In genomic region chr6:49209881-49210854, GRCm38 (mm10) we compare ENCODE assay signal across 7 mouse cellular contexts. TPM values are rescaled to one million over a fixed set of nuclear protein-coding genes. Genes with fewer than 3 reads are reported as not detected.
DNase-seq lines count a peak whose midpoint lies in the region; ATAC-seq and TF ChIP-seq lines count a peak whose summit lies in the region.

No protein-coding gene starts in this region.

- H3K4me2 ChIP-seq in hindbrain, embryonic 11.5 days (replicated peaks; ENCODE audit: low read depth, low read length): peak overlapping the region; percentile 32
- H3K4me2 ChIP-seq in limb, embryonic 14.5 days (replicated peaks; ENCODE audit: low read depth, low read length, severe bottlenecking): peak overlapping the region; percentile 41
- peak overlapping the region; percentile 35 for H3K4me2 ChIP-seq in neural tube, embryonic 15.5 days

- no peak for ATAC-seq in hindbrain, embryonic 11.5 days (ENCODE audit: low FRiP score)
- peak; percentile 38; the same call in 1 of the 2 replicates for ATAC-seq in limb, embryonic 14.5 days (ENCODE audit: low FRiP score, low read depth)
- no peak for ATAC-seq in neural tube, embryonic 15.5 days (ENCODE audit: low FRiP score)

- H3K27me3 ChIP-seq in hindbrain, embryonic 11.5 days (ENCODE audit: control insufficient read depth, insufficient read depth, low read length): no peaks in the 10 kb centered on the region
- H3K27me3 ChIP-seq in limb, embryonic 14.5 days (ENCODE audit: control insufficient read depth, insufficient read depth, low read length): no peaks in the 10 kb centered on the region
- H3K27me3 ChIP-seq in neural tube, embryonic 15.5 days (replicated peaks): no peaks in the 10 kb centered on the region

- H3K36me3 ChIP-seq in hindbrain, embryonic 11.5 days (ENCODE audit: control insufficient read depth, insufficient read depth, low read length): no peaks in the 10 kb centered on the region
- H3K36me3 ChIP-seq in limb, embryonic 14.5 days (ENCODE audit: control insufficient read depth, insufficient read depth, low read length): peaks cover 14% of the 10 kb centered on the region
- H3K36me3 ChIP-seq in neural tube, embryonic 15.5 days: no peaks in the 10 kb centered on the region

- TF ChIP-seq CTCF in brain, embryonic 14.5 days (IDR thresholded peaks at IDR 0.05; ENCODE audit: borderline replicate concordance, extremely low read depth, insufficient read depth, insufficient read length): no peak

- H3K9ac ChIP-seq in hindbrain, embryonic 11.5 days (ENCODE audit: low read depth, low read length): no peak overlapping the region
- no peak overlapping the region; the same call in 1 of the 2 replicates for H3K9ac ChIP-seq in limb, embryonic 14.5 days (ENCODE audit: low read depth, low read length, severe bottlenecking)
- no peak overlapping the region for H3K9ac ChIP-seq in neural tube, embryonic 15.5 days (replicated peaks)

- DNase-seq in ES-CJ7 (ENCODE audit: low read depth, low spot score): peak; percentile 97
- peak; percentile 81 for DNase-seq in brain, embryonic 14.5 days (ENCODE audit: low read depth)
- peak; percentile 61 for DNase-seq in hindbrain, embryonic 11.5 days (ENCODE audit: low spot score)
- peak; percentile 81 for DNase-seq in limb, embryonic 14.5 days (ENCODE audit: low spot score)
- DNase-seq in thymus, postnatal 25 days: no peak
- no peak for DNase-seq in frontal cortex, postnatal 10 days (ENCODE audit: low spot score in 2 of 2)

- 9% methylated on average over 14 of the region's 14 CpGs for WGBS in hindbrain, embryonic 11.5 days
- WGBS in limb, embryonic 14.5 days: 16% methylated on average over 14 of the region's 14 CpGs
- 16% methylated on average over 14 of the region's 14 CpGs for WGBS in neural tube, embryonic 15.5 days

- H3K4me3 ChIP-seq in hindbrain, embryonic 11.5 days (ENCODE audit: low read depth, low read length): peak overlapping the region; percentile 6; the same call in 1 of the 2 replicates
- H3K4me3 ChIP-seq in limb, embryonic 14.5 days (replicated peaks; ENCODE audit: low read length): peak overlapping the region; percentile 1
- no peak overlapping the region for H3K4me3 ChIP-seq in neural tube, embryonic 15.5 days (replicated peaks)

- 0 out of 2 replicates have a peak overlapping the region, but pooled peaks have one; percentile 11 for H3K27ac ChIP-seq in hindbrain, embryonic 11.5 days (ENCODE audit: low read depth, low read length)
- peak overlapping the region; percentile 6 for H3K27ac ChIP-seq in limb, embryonic 14.5 days (replicated peaks; ENCODE audit: low read depth, low read length)
- no peak overlapping the region for H3K27ac ChIP-seq in neural tube, embryonic 15.5 days (replicated peaks)

- H3K9me3 ChIP-seq in hindbrain, embryonic 11.5 days (ENCODE audit: control insufficient read depth, low read length): no peaks in the 10 kb centered on the region
- H3K9me3 ChIP-seq in limb, embryonic 14.5 days (ENCODE audit: control insufficient read depth, low read length): no peaks in the 10 kb centered on the region
- H3K9me3 ChIP-seq in neural tube, embryonic 15.5 days (replicated peaks): no peaks in the 10 kb centered on the region

- peaks cover 10% of the 10 kb centered on the region; the same call in 1 of the 2 replicates for H3K4me1 ChIP-seq in hindbrain, embryonic 11.5 days (replicated peaks; ENCODE audit: control insufficient read depth, insufficient read depth, low read length)
- H3K4me1 ChIP-seq in limb, embryonic 14.5 days (ENCODE audit: control insufficient read depth, insufficient read depth, low read length): peaks cover 35% of the 10 kb centered on the region
- peaks cover 49% of the 10 kb centered on the region for H3K4me1 ChIP-seq in neural tube, embryonic 15.5 days

- no peak for TF ChIP-seq POLR2A in brain, embryonic 14.5 days (IDR thresholded peaks at IDR 0.05; ENCODE audit: borderline replicate concordance, extremely low read depth, insufficient read depth, insufficient read length, poor library complexity, severe bottlenecking)
- no peak for TF ChIP-seq POLR2A in limb, embryonic 14.5 days (IDR thresholded peaks at IDR 0.05; ENCODE audit: borderline replicate concordance, extremely low read depth, insufficient read depth, insufficient read length)

RNA-seq across cellular contexts. Expression of gene Igf2bp3, which starts 4.6 kb away (rescaled TPM):
- polyA plus RNA-seq in brain, embryonic 14.5 days (2012; rRNA removed): 22.0 and 22.6 TPM in 2 replicates
- 132 and 133 TPM in 2 replicates for polyA plus RNA-seq in hindbrain, embryonic 11.5 days (2014; fragmentation: Nextera tagmentation; extraction: Ambion mirVana)
- 28.4 and 34.6 TPM in 2 replicates for polyA plus RNA-seq in limb, embryonic 14.5 days (2012; rRNA removed)
- polyA plus RNA-seq in limb, embryonic 14.5 days (2014; fragmentation: Nextera tagmentation; extraction: Ambion mirVana): 60.8 and 71.0 TPM in 2 replicates
- 18.8 and 29.9 TPM in 2 replicates for polyA plus RNA-seq in neural tube, embryonic 15.5 days (2015; fragmentation: Nextera tagmentation; extraction: Ambion mirVana)

RNA-seq across cellular contexts. Expression of gene Tra2a, which starts 53.7 kb away (rescaled TPM):
- polyA plus RNA-seq in brain, embryonic 14.5 days (2012; rRNA removed): 199 and 246 TPM in 2 replicates
- 56.7 and 82.9 TPM in 2 replicates for polyA plus RNA-seq in hindbrain, embryonic 11.5 days (2014; fragmentation: Nextera tagmentation; extraction: Ambion mirVana)
- polyA plus RNA-seq in limb, embryonic 14.5 days (2012; rRNA removed): 190 and 210 TPM in 2 replicates
- 43.3 and 50.9 TPM in 2 replicates for polyA plus RNA-seq in limb, embryonic 14.5 days (2014; fragmentation: Nextera tagmentation; extraction: Ambion mirVana)
- polyA plus RNA-seq in neural tube, embryonic 15.5 days (2015; fragmentation: Nextera tagmentation; extraction: Ambion mirVana): 102 and 109 TPM in 2 replicates

Comparison
In these comparisons a context has a peak if more than half of its experiments do, and no peak if none do; other contexts are left out.
1. DNase-seq: peak in ES-CJ7 (single experiment), brain, embryonic 14.5 days (single experiment), hindbrain, embryonic 11.5 days (single experiment) and limb, embryonic 14.5 days (single experiment); none in thymus, postnatal 25 days (single experiment) and frontal cortex, postnatal 10 days (0 of 2).
2. Peak in every context shown above with its lines, with median percentiles within 50 percentile points of each other: H3K4me2 ChIP-seq.